Mouse (Mus musculus) c-Kit-positive CD71-positive TER-119-positive erythroid progenitor cells, embryonic 14.5 days (primary cell): Measurements from ENCODE around the gene Cx3cr1.
"Not testable (repeated sequence)": the region's sequence is repeated elsewhere in the genome, so short reads cannot be mapped to it uniquely, and the experiment has no call there.

ENCODE experiments used
- DNase-seq: peaks from one replicate; pipeline ENCODE4 v3.0.0-alpha.2; 2013; ENCODE audit warnings: low spot score

Cx3cr1 gene

GRCm38 (mm10) chr9:120069779-120070178, at the start of gene Cx3cr1:
Gene Cx3cr1 (minus strand): TSS chr9:120069879.
- DNase-seq: no peak

DNA sequence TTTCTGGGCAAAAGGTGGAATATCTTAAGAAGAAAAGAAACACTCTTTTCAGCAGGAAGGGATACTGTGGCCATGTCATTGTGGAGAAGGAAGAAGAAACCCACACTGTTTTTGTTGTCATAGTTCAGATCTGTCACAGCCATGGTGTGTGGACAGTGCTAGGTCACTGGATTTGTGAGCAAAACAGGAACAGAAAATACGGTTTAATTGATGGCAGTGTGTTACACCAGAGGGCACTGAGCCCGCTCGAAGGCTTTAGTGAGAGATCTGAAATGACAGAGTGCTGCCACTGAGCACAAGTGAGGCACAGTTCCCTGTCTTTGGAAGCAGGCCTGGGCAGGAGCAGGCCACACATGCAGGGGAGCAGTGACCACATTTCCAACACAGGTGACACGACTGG, 48.5 kb upstream of the Cx3cr1 start:
- DNase-seq: no peak

- DNase-seq: peak; percentile 79
Measured at GRCm38 (mm10) chr9:120116184-120116624, 46.5 kb upstream of the Cx3cr1 start.

DNA sequence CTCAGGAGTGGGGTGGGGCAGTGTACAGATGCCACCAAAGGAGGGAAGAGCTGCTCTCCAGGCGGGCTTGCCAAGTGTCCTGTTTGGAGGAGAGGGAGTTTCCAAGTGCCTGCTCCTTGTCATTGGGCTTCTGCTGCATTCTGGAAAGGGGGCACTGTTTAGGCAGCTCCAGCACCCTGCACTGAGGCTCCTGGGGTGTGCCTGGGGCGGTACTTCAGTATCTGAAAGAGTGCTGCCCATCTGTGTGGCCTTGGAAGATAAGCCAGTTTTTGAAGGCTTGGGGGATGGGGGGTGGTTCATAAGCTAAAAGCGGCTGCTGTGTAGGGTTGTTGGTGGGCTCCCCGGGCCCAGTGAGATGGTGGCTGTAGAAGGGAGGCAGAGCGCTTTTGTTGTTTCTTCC, 45.9 kb upstream of the Cx3cr1 start:
- DNase-seq: peak; percentile 91

GRCm38 (mm10) chr9:120114789-120115151, 45.1 kb upstream of the Cx3cr1 start:
- DNase-seq: peak; percentile 72

DNA sequence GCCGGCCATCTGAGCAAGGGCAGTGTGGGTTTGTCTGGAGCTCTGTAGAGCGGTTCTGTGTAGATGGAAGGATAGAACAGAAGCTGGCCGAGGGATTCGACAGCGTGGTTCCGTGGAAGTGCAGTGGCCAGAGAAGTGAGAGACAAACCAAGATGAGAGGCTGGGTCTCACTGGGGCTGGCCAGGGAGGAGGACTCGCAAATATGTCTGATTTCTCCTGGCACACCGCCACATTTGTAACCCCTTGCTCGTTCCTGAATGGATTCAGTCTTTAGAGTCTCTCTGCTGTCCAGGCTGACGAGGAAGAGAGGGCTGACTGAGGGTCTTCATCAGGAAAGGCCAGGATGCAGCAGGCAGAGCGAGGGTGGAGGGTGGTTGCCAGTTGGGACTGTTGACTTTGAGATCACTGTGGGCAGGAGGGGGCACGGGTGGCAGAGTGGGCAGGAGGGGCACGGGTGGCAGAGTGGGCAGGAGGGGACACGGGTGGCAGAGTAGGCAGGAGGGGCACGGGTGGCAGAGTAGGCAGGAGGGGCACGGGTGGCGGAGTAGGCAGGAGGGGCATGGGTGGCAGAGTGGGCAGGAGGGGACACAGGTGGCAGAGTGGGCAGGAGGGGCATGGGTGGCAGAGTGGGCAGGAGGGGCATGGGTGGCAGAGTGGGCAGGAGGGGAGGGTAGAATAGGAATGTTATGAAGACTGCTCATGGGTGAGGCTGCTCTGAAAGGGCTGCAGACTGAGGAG, 44.5 kb upstream of the Cx3cr1 start:
- no peak for DNase-seq

- DNase-seq: no peak
Measured at GRCm38 (mm10) chr9:120113456-120113855, 43.8 kb upstream of the Cx3cr1 start.

DNA sequence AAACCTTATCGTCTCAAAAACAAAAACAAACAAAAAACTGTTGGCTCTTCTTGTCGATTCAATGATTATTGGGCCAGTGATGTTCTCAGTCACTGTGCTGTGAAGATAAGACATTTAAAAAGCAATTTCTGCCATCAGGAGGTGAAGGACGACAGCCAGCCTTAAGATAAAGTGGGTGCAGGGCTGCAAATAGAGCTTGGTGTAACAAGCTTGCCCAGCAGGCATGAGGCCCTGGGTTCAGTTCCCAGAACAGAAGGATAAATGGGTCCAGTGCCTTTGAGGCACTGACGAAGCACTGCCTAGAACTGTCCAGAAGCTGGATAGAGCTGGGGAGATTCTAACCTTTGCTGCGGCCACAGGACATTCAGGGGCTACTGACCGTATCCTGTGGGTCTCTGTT, 42.8 kb upstream of the Cx3cr1 start:
- peak; percentile 83 for DNase-seq

DNA sequence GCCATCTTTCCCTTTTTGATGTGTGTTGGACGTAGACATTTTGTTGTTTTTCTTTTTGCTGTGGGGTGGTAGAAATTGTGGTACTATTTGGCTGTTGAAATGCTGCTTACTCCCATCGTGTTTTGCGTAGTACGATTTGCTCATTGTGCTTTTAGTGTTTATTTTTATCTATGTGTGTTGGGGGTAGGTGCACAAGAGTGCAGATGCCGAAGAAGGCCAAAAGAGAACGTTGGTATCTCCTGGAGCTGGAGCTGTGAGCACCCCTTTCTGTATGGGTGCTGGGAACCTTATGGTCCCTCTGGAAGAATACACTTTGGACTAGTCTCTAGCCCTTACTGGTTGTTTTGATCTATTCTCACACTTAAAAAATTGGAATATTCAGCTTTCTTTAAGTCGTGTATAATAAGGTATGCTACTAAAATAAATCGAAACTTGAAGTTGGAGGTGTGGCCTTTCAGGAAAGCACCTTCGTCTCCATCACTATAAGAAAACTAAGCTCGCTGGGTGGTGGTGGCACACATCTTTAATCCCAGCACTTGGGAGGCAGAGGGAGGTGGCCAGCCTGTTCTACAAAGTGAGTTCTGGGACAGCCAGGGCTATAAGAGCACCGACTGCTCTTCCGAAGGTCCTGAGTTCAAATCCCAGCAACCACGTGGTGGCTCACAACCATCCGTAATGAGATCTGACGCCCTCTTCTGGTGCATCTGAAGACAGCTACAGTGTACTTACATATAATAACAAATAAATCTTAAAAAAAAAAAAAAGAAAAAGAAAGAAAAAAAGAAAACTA, 41.7 kb upstream of the Cx3cr1 start:
- no peak for DNase-seq

- peak; percentile 95 for DNase-seq
Measured at GRCm38 (mm10) chr9:120110211-120111018, 40.7 kb upstream of the Cx3cr1 start, which contains the start of gene Slc25a38. Gene Slc25a38 (plus strand): TSS chr9:120110374.

GRCm38 (mm10) chr9:120108953-120109352, 39.3 kb upstream of the Cx3cr1 start:
- DNase-seq: not testable (repeated sequence)

DNA sequence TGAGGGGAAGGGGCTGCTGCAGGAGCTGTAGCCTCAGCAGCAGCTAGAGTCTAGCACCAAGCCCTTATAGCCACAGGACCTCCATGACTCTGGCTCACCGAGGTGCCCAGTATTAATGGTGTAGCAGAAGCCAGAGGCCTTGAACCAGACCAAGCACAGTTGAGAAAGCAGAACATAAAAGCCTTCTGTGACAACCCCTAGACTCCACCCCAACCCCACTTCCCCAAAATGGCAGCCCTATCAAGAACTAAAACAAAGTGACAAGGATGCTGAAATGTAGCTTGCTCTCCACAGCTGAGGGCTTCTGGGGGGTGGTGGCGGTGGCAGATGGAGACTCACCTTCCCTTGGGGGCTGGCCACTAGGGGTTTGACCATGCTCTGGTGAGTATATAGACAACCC, 31.5 kb upstream of the Cx3cr1 start:
- DNase-seq: no peak

DNA sequence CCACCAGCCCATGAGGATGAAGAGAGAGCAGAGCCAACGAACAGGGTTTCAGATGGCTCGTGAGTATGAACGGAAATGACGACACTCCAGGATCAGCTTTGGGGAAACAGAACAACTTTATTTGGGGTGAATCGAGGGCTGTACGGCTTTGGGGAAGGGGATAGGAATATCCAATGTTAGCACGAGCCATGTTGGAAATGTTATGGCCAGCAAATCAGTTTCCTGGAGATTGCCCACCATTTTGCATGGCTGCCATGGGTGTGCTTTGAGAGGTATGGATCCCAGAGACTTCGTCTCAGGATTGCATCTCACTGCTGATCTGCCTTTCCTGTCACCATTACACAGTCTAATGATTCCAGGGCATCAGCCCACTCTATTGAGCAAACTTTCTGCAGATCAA, 29.6 kb upstream of the Cx3cr1 start:
- DNase-seq: no peak

- no peak for DNase-seq
Measured at GRCm38 (mm10) chr9:120098682-120099081, 29.0 kb upstream of the Cx3cr1 start.

DNA sequence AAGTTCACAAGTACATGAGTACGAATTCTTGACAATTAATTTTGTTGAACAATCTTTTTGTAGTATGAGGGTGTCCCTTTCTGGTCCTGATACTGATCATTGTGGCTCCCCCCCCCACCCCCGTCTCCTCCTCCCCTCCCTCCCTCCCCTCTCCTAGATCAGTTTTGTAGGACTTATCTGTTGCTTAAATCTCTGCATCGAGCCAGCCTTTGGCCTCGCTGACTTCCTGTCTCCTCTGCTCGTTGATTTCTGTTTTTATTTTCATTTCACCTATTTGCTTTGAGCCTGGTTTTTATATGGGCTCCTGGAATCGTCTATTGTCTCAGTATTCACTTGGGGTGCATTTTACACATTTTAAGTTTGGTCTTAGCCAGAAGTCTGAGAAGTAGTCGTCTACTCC, 26.2 kb upstream of the Cx3cr1 start:
- no peak for DNase-seq

GRCm38 (mm10) chr9:120093701-120094100, 24.0 kb upstream of the Cx3cr1 start:
- DNase-seq: no peak

GRCm38 (mm10) chr9:120091696-120092238, 22.1 kb upstream of the Cx3cr1 start, which contains the start of gene Ccr8:
Gene Ccr8 (plus strand): TSS chr9:120092114.
- no peak for DNase-seq

GRCm38 (mm10) chr9:120091086-120091485, 21.4 kb upstream of the Cx3cr1 start:
- no peak for DNase-seq

GRCm38 (mm10) chr9:120089125-120089524, 19.4 kb upstream of the Cx3cr1 start:
- DNase-seq: no peak

DNA sequence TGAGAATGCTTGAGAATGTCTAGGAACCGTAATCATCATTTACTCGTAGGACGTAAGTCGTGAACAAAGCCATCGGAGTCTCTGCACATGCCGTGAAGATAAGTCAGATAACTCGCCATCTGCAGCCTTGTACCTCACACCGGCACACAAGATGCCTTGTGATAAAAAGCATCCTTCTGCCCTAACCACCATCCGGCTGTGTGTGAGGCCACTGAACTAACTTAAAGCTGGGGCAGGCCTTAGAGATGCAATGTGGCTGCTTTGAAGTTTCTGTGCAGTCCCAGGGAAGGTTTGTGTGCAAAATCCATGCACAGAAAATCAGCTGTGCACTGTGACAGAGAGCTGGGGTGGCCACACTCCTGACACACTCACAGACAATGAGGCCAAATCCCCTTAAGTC, 14.7 kb upstream of the Cx3cr1 start:
- DNase-seq: no peak

DNA sequence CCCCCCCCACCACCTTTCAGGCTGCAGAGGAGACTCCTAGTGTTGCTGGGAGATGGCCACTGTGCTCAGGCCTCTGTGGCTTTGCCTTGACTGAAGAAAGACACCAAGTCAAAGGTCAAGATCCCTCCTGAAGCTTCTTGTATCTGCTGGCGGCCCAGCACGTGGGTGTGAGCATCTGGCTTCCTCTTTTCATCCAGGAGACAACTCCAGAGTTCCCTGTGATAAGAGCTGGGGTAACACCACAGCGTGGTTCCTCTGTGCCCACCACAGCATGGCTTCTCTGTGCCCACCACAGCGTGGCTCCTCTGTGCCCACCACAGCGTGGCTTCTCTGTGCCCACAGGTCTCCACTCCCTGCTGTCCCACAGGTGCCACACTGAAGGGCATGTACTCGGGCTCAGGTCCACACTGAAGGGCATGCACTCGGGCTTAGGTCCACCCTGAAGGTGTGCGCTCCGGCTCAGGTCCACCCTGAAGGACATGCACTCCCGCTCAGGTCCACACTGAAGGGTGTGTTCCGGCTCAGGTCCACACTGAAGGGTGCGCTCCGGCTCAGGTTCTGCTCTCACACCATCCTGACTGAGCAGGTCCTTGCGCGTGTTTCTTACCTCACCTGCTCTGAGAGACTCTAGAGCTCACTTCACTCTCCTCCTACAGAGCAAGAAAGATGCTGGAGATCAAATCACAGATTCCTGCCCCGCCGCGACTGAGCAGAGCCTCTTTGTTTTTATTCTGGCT, 13.6 kb upstream of the Cx3cr1 start:
- no peak for DNase-seq
